Mouse (Mus musculus): ENCODE measurements around the gene 4930519P11Rik. TPM values are rescaled to one million over a fixed set of nuclear protein-coding genes. Genes with fewer than 3 reads are reported as not detected.
A peak's percentile ranks its signal among the peaks of the same experiment; 100 is the strongest.

Gene 4930519P11Rik
- polyA plus RNA-seq, 1 experiment from 2014 or later: 0.35 TPM

GRCm38 (mm10) chr2:154600586-154600985 lies 12.7 kb downstream of the 4930519P11Rik start:
- no peak overlapping the region for H3K27ac ChIP-seq (replicated peaks)
- no peaks in the 10 kb centered on the region for H3K36me3 ChIP-seq
- H3K27me3 ChIP-seq (replicated peaks): no peaks in the 10 kb centered on the region
- no peak overlapping the region for H3K4me2 ChIP-seq
- no peak overlapping the region for H3K4me3 ChIP-seq (replicated peaks)
- peaks cover 16% of the 10 kb centered on the region for H3K4me1 ChIP-seq
- ATAC-seq (ENCODE audit: low FRiP score): no peak
- H3K9ac ChIP-seq (replicated peaks): no peak overlapping the region
- 69% methylated on average over 6 of the region's 6 CpGs for WGBS
- no peaks in the 10 kb centered on the region for H3K9me3 ChIP-seq (replicated peaks)

GRCm38 (mm10) chr2:154597399-154597798 lies 15.8 kb downstream of the 4930519P11Rik start:
- H3K27me3 ChIP-seq (replicated peaks): no peaks in the 10 kb centered on the region
- WGBS: 84% methylated on average over 3 of the region's 3 CpGs
- ATAC-seq (ENCODE audit: low FRiP score): no peak

GRCm38 (mm10) chr2:154595775-154596174 lies 17.5 kb downstream of the 4930519P11Rik start:
- H3K36me3 ChIP-seq: peaks cover 5% of the 10 kb centered on the region; the same call in 1 of the 2 replicates
- no peaks in the 10 kb centered on the region for H3K9me3 ChIP-seq (replicated peaks)
- H3K27me3 ChIP-seq (replicated peaks): no peaks in the 10 kb centered on the region
- ATAC-seq (ENCODE audit: low FRiP score): no peak
- no peak overlapping the region for H3K4me3 ChIP-seq (replicated peaks)
- H3K4me1 ChIP-seq: no peaks in the 10 kb centered on the region
- no peak overlapping the region for H3K27ac ChIP-seq (replicated peaks)
- no peak overlapping the region for H3K9ac ChIP-seq (replicated peaks)
- WGBS: 80% methylated on average over 5 of the region's 5 CpGs
- no peak overlapping the region for H3K4me2 ChIP-seq

More at GRCm38 (mm10) chr2:154597399-154597798, 15.8 kb downstream of the 4930519P11Rik start:
- H3K4me2 ChIP-seq: no peak overlapping the region
- H3K4me3 ChIP-seq (replicated peaks): no peak overlapping the region
- H3K9ac ChIP-seq (replicated peaks): no peak overlapping the region
- H3K36me3 ChIP-seq: peaks cover 5% of the 10 kb centered on the region; the same call in 1 of the 2 replicates
- no peaks in the 10 kb centered on the region for H3K4me1 ChIP-seq
- H3K9me3 ChIP-seq (replicated peaks): no peaks in the 10 kb centered on the region
- no peak overlapping the region for H3K27ac ChIP-seq (replicated peaks)

DNA sequence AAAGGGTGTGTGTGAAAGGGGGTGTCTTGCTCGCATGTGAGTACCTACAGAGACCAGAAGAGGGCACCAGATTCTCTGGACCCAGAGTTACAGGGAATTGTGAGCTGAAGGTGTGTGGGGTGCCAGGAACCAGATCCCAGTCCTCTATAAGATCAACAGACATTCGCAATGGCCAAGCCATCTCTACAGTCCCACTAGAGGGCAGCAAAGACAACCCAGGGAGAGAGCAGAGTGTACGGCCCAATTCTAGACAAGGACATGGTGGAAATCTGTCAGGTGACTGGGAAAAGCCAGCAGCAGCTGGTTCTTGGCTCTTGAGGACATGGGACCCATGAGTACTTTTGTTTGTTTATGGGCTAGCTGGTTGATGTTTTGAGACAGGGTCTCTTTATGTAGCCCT lies 20.2 kb downstream of the 4930519P11Rik start:
- ATAC-seq (ENCODE audit: low FRiP score): no peak
- H3K4me2 ChIP-seq: no peak overlapping the region
- no peak overlapping the region for H3K27ac ChIP-seq (replicated peaks)
- H3K9me3 ChIP-seq (replicated peaks): no peaks in the 10 kb centered on the region
- WGBS: 69% methylated on average over 3 of the region's 3 CpGs
- H3K4me3 ChIP-seq (replicated peaks): no peak overlapping the region
- H3K27me3 ChIP-seq (replicated peaks): no peaks in the 10 kb centered on the region
- no peaks in the 10 kb centered on the region for H3K4me1 ChIP-seq
- peaks cover 5% of the 10 kb centered on the region; the same call in 1 of the 2 replicates for H3K36me3 ChIP-seq
- H3K9ac ChIP-seq (replicated peaks): no peak overlapping the region

GRCm38 (mm10) chr2:154591239-154591638 lies 22.0 kb downstream of the 4930519P11Rik start:
- Histone ChIP-seq H3K9ac (replicated peaks) (no peak overlapping the region), H3K9me3 (replicated peaks) (no peaks in the 10 kb centered on the region), H3K27me3 (replicated peaks) (no peaks in the 10 kb centered on the region), H3K4me1 (no peaks in the 10 kb centered on the region), H3K4me2 (no peak overlapping the region), H3K36me3 (peaks cover 12% of the 10 kb centered on the region), H3K27ac (replicated peaks) (no peak overlapping the region), H3K4me3 (replicated peaks) (no peak overlapping the region)
- 88% methylated on average over 3 of the region's 3 CpGs for WGBS
- no peak for ATAC-seq (ENCODE audit: low FRiP score)

DNA sequence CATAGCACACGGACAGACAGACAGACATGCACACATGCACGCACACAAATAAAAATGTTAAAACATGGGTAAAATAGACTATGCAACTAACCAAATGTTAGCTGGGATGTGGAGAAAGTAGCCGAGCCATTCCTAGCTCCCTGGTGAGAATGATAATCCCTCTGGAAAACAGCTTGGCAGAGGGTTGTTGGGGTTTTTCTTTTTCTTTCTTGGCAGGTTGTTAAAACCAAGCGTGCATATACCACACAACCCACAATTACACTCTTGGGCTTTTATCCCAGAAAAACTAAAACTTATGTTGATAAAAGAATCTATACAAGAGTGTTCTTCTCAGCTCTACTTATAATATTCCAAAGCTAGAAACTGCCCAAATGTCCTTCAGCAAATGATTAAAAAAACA lies 24.2 kb downstream of the 4930519P11Rik start:
- no peak overlapping the region for H3K27ac ChIP-seq (replicated peaks)
- WGBS: 84% methylated on average over 4 of the region's 4 CpGs

DNA sequence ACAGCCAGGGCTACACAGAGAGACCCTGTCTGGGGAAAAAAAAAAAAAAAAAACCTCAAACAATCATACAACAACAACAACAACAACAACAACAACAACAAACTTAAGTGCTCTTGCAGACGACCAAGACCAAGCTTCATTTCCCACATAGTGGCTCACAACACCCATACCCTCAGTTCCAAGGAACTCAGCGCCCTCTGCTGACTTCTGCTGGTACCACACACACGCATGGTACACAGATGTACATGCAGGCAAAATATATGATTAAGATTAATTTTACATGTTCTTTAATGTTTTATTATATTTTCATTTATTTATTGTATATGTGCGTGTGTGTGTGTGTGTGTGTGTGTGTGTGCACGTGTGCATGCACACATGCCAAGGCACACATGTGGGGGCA lies 26.8 kb downstream of the 4930519P11Rik start:
- H3K9me3 ChIP-seq (replicated peaks): no peaks in the 10 kb centered on the region
- 76% methylated on average over 5 of the region's 5 CpGs for WGBS
- H3K4me2 ChIP-seq: no peak overlapping the region
- H3K27ac ChIP-seq (replicated peaks): no peak overlapping the region
- ATAC-seq (ENCODE audit: low FRiP score): no peak
- H3K4me1 ChIP-seq: peaks cover 18% of the 10 kb centered on the region
- no peak overlapping the region for H3K4me3 ChIP-seq (replicated peaks)
- peaks cover 7% of the 10 kb centered on the region; the same call in 1 of the 2 replicates for H3K36me3 ChIP-seq
- H3K27me3 ChIP-seq (replicated peaks): no peaks in the 10 kb centered on the region
- H3K9ac ChIP-seq (replicated peaks): no peak overlapping the region

More for the DNA sequence above, 24.2 kb downstream of the 4930519P11Rik start:
- ATAC-seq (ENCODE audit: low FRiP score): no peak
- Histone ChIP-seq H3K9me3 (replicated peaks) (no peaks in the 10 kb centered on the region), H3K4me1 (peaks cover 15% of the 10 kb centered on the region), H3K9ac (replicated peaks) (no peak overlapping the region), H3K27me3 (replicated peaks) (no peaks in the 10 kb centered on the region), H3K36me3 (peaks cover 12% of the 10 kb centered on the region), H3K4me3 (replicated peaks) (no peak overlapping the region), H3K4me2 (no peak overlapping the region)

GRCm38 (mm10) chr2:154584931-154585601 lies 28.2 kb downstream of the 4930519P11Rik start:
- H3K9ac ChIP-seq (replicated peaks): no peak overlapping the region
- H3K4me1 ChIP-seq: peaks cover 18% of the 10 kb centered on the region
- no peak overlapping the region for H3K4me3 ChIP-seq (replicated peaks)
- no peaks in the 10 kb centered on the region for H3K9me3 ChIP-seq (replicated peaks)
- H3K4me2 ChIP-seq: no peak overlapping the region
- no peaks in the 10 kb centered on the region for H3K27me3 ChIP-seq (replicated peaks)
- 49% methylated on average over 17 of the region's 17 CpGs for WGBS
- H3K36me3 ChIP-seq: peaks cover 7% of the 10 kb centered on the region; the same call in 1 of the 2 replicates
- H3K27ac ChIP-seq (replicated peaks): no peak overlapping the region
- no peak for ATAC-seq (ENCODE audit: low FRiP score)

GRCm38 (mm10) chr2:154583906-154584872 lies 29.0 kb downstream of the 4930519P11Rik start:
- no peak overlapping the region for H3K4me3 ChIP-seq (replicated peaks)
- H3K36me3 ChIP-seq: peaks cover 7% of the 10 kb centered on the region; the same call in 1 of the 2 replicates
- no peaks in the 10 kb centered on the region for H3K9me3 ChIP-seq (replicated peaks)
- H3K27ac ChIP-seq (replicated peaks): no peak overlapping the region
- peaks cover 18% of the 10 kb centered on the region for H3K4me1 ChIP-seq
- H3K4me2 ChIP-seq: no peak overlapping the region
- H3K27me3 ChIP-seq (replicated peaks): no peaks in the 10 kb centered on the region
- peak; percentile 67; the same call in 1 of the 2 replicates for ATAC-seq (ENCODE audit: low FRiP score)
- H3K9ac ChIP-seq (replicated peaks): no peak overlapping the region
- 43% methylated on average over 15 of the region's 15 CpGs for WGBS

DNA sequence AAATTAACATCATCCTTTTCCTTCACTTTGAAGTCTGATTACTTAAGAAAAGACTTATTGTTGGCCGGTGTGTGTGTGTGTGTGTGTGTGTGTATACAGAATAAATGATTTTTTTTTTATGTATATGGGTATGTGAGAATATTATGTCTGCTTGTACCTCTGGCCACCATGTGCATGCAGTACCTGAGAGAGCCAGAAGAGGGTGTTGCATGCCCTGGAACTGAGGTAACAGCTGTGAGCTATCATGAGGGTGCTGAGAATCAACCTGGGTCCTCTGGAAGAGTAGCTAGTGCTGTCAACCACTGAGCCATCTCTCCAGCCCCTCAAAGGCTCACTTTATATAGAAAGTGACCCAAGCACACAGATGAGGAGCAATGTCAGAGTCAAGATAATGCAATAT lies 31.8 kb downstream of the 4930519P11Rik start:
- no peak overlapping the region for H3K9ac ChIP-seq (replicated peaks)
- 0 out of 2 replicates have a peak, but pooled peaks cover under 1% of the 10 kb centered on the region for H3K36me3 ChIP-seq
- H3K9me3 ChIP-seq (replicated peaks): no peaks in the 10 kb centered on the region
- H3K4me2 ChIP-seq: no peak overlapping the region
- peaks cover 30% of the 10 kb centered on the region for H3K4me1 ChIP-seq
- WGBS: 93% methylated on average over 1 of the region's 1 CpGs
- no peak for ATAC-seq (ENCODE audit: low FRiP score)
- H3K27me3 ChIP-seq (replicated peaks): no peaks in the 10 kb centered on the region
- H3K4me3 ChIP-seq (replicated peaks): no peak overlapping the region
- H3K27ac ChIP-seq (replicated peaks): no peak overlapping the region

GRCm38 (mm10) chr2:154580586-154580985 lies 32.7 kb downstream of the 4930519P11Rik start:
- WGBS: 83% methylated on average over 8 of the region's 8 CpGs
- no peak overlapping the region for H3K27ac ChIP-seq (replicated peaks)
- peaks cover 30% of the 10 kb centered on the region for H3K4me1 ChIP-seq

More at GRCm38 (mm10) chr2:154580586-154580985, 32.7 kb downstream of the 4930519P11Rik start:
- Histone ChIP-seq H3K27me3 (replicated peaks) (no peaks in the 10 kb centered on the region), H3K4me2 (no peak overlapping the region), H3K9ac (replicated peaks) (no peak overlapping the region), H3K4me3 (replicated peaks) (no peak overlapping the region), H3K36me3 (no peaks in the 10 kb centered on the region), H3K9me3 (replicated peaks) (no peaks in the 10 kb centered on the region)
- ATAC-seq (ENCODE audit: low FRiP score): no peak

All from neural tube, embryonic 15.5 days (tissue).